Mouse (Mus musculus) large intestine, adult 2 months (tissue): Measurements from ENCODE around the gene Gm21981. TPM values are rescaled to one million over a fixed set of nuclear protein-coding genes. Genes with fewer than 3 reads are reported as not detected.

Source experiments
- DNase-seq: peaks from one replicate; pipeline ENCODE4 v3.0.0-alpha.2; 2012; ENCODE audit warnings: low read depth, low spot score
- WGBS: fragments of 180-500 bp; shearing (Covaris S2); methylation state at CpG from one replicate; pipeline ENCODE4 v1.1.7; 2018; 5-methylcytosine and 5-hydroxymethylcytosine counted together
- polyA plus RNA-seq: library from polyadenylated mRNA; depleted of rRNA; stranded (reverse); fragments of >200 nt; gene quantifications from 2 replicates; pipeline ENCODE4 v1.2.3, GENCODE M21; 2012; rRNA removed

Gene Gm21981
- polyA plus RNA-seq = 0.70 and 0.87 TPM in 2 replicates

- 3% methylated on average over 3 of the region's 3 CpGs for WGBS
- DNase-seq = no peak
Observed at GRCm38 (mm10) chr17:47694442-47694502, at the start of gene Gm21981. Gm21981 (minus strand) TSS chr17:47694455.

DNA sequence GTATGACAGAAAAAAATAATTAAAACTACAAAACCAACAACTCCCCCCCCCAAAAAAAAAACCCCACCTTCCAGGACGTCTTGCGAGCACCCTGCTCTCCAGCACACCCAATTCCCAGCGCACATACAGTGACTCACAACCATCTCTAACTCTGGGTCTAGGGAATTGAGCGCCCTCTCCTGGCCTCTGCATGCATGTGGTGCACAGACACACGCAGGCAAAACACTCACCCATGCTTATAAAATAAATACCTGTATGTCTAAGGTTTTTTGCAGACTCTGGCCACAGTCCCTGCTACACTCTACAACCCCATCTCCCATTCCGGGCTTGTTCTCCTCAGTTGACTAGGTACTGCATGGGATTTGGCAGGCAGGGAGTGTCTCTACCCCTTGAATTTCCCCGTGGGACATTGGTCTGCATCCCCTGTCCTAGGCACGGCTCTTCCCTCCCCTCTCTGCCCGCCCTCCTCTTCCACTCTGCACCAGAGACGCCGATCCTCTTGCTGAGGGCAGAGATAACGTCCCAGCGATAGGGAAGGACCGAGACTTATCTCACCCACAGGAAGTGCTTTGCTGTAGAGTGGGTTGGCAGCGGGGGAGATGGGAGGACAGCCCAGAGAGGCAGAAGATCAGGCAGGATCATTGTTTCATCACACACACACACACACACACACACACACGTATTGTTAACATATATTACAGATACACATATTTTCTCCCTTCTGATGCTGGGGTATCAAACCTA, 48.9 kb upstream of the Gm21981 start:
- WGBS = 72% methylated on average over 16 of the region's 16 CpGs
- DNase-seq = no peak

DNA sequence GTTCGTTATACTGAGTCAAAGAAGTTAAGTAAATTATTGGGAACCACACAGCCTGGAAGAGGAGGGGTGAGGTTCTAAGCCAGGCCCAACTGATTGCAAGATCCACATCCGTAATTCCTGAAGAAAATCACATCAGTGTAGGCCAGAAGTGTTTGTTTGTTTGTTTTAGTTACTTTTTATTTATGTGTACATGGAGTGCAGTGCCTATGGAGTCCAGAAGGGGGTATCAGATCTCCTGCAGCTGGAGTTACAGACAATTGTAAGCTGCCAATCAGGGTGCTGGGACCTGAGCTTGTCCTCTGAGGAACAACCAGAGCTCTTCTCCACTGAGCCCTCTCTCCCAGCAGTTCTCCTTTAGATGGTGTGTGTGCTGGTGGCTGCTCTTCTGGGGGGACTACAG, 45.9 kb upstream of the Gm21981 start:
- DNase-seq = no peak
- 67% methylated on average over 2 of the region's 2 CpGs for WGBS

DNA sequence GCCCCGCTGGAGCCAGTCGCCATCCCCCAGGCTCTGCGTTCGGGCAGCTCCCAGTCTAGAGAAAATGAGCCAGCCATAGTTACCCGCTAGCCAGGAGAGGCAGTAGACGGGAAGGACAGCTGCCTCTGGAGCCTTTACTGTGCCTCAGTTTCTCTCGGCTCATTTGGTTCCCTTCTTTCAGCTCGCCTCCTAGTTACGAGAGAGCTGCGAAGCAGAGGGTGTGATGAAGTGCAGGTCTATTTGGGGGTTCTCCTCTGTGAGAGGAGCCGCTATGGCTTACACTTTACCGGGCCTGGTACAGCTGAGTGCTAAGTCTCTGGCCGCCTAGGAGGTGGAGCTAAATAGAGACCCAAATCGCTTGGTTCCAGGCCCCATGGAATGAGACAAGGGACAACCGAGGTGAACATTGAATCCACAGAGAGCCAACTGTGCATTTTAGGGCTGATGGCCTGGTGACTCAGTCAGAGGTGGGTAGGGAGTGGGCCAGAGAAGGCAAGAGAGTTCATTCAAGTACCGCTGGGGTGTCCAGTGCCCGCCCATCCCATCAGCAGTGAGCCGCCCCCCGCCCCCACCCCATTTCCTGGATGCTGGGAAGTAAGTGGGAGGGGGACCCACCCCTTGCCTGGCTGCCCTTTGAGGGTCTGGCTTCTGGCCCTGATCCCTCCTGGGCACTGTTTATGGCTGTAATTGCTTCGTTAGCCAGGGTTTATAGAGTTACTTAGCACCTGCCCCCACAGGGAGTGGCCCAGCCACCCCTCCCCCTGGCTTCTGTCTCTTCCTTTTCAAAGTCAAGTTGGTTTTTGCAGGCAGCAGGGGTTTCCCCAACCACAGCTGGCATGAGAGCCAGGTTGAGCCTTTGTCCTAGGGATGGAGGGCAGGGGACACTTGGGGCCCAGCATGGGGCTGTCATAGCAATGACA, 44.9 kb upstream of the Gm21981 start:
- DNase-seq = peak; percentile 58
- WGBS = 9% methylated on average over 20 of the region's 20 CpGs

DNA sequence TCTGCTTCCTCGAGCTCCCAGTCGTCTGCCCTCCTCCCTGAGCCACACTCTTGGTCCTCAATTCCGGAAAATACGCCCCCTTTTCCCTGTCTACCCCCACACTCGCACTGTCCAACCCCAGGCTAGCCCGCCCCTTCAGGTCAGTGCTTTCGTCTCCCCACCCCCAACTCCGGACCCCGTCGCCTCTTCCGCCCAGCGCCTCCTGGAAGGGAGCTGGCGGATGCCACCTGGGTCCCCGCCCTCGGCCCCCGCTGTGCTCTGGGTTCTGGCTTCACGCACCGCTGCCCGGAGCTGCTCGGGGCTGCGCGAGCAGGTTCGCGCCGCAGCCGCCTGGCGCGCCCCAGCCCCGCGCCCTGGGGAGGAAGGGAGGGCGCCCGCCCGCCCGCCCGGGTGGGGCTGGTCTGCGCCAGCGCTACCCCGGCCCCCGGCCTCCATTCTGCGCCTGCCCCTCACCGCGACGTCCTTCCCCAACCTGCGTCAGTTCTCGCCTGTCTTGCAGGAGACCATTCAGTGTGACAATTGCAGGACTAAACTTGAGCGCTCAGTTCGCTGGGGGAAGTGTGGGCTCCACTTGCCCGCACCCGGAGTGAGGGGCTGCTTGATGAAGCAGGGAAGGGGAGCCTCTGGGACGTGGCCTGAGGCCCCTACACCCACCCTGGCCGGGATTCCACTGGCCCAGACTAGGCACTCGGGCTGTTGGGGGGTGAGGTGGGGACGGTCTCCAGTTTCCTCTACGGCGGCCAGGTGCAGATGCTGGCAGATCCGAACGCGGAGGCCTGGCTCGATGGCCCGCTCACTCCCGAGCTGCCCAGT, 44.0 kb upstream of the Gm21981 start:
- 2% methylated on average over 60 of the region's 61 CpGs for WGBS
- DNase-seq = no peak

- peak; percentile 53 for DNase-seq
- 1% methylated on average over 57 of the region's 60 CpGs for WGBS
Observed at GRCm38 (mm10) chr17:47737271-47738065, 43.2 kb upstream of the Gm21981 start.

DNA sequence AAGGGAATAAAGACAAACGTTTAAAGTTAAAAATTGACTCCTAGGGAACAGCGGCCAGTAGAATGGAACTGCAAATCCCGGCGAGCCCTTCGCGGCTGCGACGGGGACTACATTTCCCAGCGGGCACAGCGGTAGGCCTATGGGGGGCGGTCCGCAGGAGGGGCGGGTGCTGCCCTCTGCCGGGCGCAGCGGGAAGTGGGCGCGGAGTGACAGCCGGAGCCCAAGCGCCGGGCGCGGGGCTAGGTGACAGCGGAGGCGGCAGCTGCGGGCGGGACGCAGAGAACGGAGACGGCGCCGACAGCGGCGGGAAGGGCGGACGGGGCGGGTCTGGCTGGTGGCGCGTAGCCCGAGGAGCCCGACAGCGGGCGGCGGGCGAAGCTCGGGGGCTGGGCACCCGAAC, 42.6 kb upstream of the Gm21981 start, which contains the start of gene Tfeb:
Tfeb (plus strand) TSS at position 175 of the 400 bp plus-strand sequence.
- WGBS = 2% methylated on average over 44 of the region's 47 CpGs
- DNase-seq = peak; percentile 70

DNA sequence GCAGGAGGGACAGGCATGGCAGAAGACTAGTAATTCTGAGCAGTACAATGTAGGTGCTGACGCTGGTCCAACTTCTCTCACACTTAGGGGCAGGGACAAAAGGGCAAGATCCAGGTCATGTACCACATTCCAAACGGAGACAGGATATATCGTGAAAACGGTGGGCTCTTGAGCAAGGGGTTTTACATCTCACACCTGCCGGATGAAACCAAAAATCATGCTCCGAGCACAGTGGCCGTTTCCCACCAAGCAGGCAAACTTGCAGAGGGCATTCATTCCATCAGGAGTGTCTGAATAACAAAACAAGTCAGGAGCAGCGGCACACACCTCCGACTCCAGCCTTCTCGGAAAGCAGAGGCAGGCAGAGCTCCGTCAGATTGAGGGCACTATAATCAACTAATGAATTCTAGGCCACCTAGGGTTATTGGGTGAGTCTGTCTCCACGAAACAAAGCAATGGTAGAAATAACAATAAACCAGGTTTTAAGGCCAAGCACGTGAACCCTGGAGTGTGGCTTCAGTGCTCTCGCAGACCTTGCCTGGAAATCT, 41.4 kb upstream of the Gm21981 start:
- WGBS = 80% methylated on average over 14 of the region's 14 CpGs
- DNase-seq = no peak

DNA sequence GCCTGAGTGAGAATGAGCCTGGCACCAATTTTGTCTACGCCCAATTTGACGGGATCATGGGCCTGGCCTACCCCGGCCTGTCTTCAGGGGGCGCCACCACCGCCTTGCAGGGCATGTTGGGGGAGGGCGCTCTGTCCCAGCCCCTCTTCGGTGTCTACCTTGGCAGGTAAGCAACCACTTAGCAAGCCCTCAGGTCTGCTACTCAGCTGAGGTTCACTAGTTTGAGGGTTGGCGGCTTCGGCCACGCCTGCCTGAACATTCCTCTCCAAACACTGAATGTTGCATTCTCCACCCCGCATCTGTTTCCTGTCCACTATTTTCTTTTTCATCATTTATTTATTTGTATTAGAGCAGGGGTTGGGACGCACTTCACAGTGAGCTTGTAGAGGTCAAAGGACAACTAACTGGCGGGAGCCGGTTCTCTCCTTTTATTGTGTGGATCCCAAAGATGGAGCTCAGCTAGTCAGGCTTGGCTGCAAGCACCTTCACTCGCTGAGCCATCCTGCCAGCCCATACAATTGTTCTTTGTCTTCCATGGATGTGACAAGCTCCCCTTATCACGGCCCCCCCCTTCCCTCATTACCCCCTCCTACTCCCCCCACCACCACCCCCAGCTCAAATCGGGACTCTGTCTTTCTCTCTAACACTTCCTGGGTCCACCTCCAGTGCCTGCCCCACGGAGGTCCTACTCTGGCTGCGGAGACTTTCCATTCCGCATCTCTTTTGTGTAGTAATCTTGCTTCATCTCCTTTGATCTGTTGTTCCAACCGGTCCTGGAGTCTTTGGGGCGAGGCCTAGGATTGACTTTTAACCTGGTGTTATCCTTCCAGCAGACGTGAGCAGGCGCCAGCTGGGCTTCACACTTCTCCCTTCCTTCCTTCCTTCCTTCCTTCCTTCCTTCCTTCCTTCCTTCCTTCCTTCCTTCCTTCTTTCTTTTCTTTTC, 36.6 kb upstream of the Gm21981 start:
- WGBS = 44% methylated on average over 24 of the region's 24 CpGs

DNA sequence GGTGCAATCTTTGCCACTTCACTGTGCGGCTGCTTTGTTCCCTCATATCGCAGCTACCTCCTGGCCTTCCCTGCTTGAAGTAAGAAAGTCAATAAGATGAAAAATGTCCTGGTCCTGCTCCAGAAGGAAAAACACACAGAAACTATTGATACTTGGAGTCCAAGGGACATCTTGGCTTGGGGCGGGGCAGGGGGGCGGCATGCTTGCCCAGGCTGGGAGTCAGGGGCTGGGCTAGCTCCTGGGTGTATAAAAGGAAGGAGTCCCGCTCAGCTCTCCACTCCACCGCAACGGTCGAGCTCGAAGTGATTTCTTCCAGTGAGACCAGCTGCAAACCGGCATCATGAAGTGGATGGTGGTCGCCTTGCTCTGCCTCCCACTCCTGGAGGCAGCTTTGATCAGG, 32.3 kb upstream of the Gm21981 start, which contains the start of gene Pgc:
Pgc (plus strand) TSS at position 277 of the 400 bp plus-strand sequence.
- no peak for DNase-seq
- WGBS = 55% methylated on average over 11 of the region's 11 CpGs

More for the DNA sequence above, 36.6 kb upstream of the Gm21981 start:
- no peak for DNase-seq

DNA sequence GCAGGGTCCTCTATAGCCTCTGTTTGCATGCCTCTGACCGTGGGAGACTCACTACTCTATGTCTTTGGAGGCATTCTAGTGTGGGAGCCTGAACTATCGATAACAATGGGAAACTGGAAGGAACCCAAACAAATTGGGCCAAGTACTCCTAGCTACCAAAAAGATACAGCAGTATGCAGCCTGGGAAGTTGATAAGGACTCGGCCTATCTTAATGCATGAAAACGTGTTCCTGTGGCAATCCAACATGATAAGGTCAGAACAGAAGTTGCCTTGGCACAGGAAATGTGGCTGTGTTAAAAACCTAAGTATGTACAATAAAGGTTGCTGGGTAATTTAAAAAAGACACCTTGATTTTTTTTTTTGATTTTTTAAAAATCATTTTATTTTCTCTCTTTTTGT, 26.9 kb upstream of the Gm21981 start:
- 81% methylated on average over 4 of the region's 4 CpGs for WGBS
- no peak for DNase-seq

DNA sequence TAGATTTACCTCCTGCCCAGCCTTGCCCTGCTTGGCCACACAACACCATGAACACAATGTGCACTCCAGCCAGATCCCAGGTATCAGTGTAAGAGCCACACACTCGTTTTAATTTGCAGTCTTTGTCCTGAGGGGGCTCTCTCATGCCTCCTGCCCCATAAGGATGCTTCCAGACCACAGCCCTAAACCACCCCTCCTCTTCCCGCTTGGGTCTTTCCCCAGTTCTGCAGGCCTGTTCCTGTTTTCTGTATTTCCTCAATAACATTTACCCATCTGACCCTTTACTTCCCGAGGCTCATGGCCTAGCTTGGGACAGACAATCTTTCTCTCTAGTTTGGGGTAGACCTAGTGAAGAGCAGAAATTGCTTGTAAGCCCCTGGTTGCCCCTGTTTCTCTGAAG, 20.8 kb upstream of the Gm21981 start:
- 42% methylated on average over 3 of the region's 3 CpGs for WGBS
- no peak for DNase-seq

DNA sequence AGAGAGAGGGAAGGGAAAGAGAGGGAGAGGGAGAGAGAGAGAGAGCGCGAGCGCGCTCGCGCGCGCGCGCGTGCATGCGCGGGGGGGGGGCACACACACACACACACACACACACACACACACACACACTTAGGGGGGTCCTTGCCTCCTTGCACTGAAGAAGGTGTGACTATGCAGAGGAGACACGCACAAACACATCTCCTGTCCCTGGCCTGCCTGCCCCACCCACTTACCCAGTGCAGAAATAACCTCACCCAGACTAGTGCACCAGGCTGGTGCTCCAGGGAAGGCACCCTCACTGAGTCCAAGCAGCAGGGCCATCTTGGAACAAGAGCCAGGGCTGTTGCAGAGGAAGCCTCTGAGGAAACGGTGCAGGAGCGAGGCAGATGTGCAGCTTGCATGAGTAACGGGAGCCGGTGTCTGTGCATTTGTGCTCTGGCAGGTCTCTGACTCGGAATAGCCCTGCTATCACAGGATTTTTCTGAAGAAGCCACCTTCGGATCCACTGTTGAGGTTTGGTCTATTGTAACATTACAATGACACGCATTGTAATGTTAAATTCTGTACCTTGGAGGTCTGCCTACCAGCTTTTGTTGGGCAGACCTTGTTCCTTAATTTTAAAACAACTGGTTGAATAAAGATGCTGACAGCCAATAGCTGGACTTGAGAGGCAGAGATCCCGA, 18.8 kb upstream of the Gm21981 start:
- 60% methylated on average over 21 of the region's 22 CpGs for WGBS
- DNase-seq = no peak

DNA sequence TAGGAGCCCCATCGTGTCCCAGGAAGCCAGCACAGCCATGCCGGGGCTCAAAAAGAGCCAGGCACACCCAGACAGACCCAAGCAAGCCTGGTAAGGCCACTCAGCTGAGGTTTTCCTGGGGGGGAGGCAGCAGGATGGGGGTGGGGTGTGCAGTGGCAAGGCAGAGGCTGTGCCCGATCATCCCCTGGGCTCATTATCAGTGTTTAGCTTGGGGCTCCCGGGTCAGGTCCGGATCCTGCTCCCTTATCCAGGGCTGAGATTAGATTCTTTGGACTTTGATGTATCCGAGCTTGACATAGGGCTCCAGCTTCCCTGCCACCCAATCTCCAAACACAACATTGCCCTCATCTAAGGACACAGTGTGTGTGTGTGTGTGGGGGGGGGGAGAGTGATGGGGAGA, 17.6 kb upstream of the Gm21981 start:
- WGBS = 68% methylated on average over 6 of the region's 6 CpGs
- DNase-seq = no peak

- no peak for DNase-seq
Observed at GRCm38 (mm10) chr17:47710036-47710435, 15.8 kb upstream of the Gm21981 start.

DNA sequence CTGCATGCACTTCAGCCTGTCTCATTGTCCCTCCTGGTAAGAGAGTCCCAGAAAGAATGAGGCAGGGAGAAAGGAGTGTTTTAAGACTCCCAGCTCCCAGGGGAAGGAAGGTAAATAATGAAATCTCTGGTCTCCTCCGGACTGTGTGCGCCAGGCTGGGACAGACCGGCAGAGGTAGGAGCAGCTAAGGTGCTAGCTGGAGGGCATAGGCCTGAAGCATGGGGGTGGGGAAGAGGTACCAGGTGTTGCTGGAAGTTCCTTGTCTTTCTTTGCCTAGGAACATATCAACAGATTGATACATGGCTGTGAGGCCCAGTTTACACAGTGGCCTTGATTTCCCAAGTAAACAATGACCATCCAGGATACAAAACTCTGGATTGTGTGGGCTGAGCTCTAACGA, 14.7 kb upstream of the Gm21981 start:
- no peak for DNase-seq
- WGBS = 45% methylated on average over 4 of the region's 4 CpGs

More at GRCm38 (mm10) chr17:47710036-47710435, 15.8 kb upstream of the Gm21981 start:
- WGBS = 57% methylated on average over 3 of the region's 3 CpGs

DNA sequence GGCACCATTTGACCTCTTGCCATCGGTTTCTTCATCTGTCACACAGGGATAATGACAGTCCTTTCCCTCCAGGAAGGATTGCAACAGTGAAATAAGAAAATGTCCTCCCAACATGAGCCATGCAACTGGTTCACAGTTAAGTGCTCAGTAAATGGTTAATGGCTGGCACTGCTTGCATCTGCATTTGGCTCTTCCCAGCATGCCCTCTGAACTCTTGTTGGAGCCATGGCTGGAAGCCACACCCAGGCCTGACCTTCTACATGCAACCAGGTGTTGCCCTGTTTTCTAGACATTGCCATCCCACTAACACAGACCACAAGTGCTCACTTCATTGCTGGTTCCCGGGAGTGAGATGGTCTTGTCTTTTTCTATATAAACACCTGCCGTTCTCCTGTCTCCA, 13.7 kb upstream of the Gm21981 start:
- no peak for DNase-seq
- 74% methylated on average over 3 of the region's 3 CpGs for WGBS

- DNase-seq = no peak
- 57% methylated on average over 1 of the region's 1 CpGs for WGBS
Observed at GRCm38 (mm10) chr17:47706196-47706595, 11.9 kb upstream of the Gm21981 start.
